Mouse (Mus musculus) neural tube, embryonic 15.5 days (tissue): ENCODE data around the gene Ugt1a6a. TPM values are rescaled to one million over a fixed set of nuclear protein-coding genes. Genes with fewer than 3 reads are reported as not detected.
"Not testable (repeated sequence)": the region's sequence is repeated elsewhere in the genome, so short reads cannot be mapped to it uniquely, and the experiment has no call there.

Source experiments
- ATAC-seq: fragments of 200-750 bp; cut with Nextera tagmentation; 2 replicates; pipeline ENCODE4 v1.8.0; 2017; ENCODE audit warnings: mild to moderate bottlenecking, moderate TSS enrichment, moderate library complexity; ENCODE audit not compliant: low FRiP score
- H3K27ac ChIP-seq: fragments of 300-500 bp; sonication (generic); replicated peaks from 2 replicates; pipeline ENCODE4 v1.5.1; 2015; ENCODE audit warnings: mild to moderate bottlenecking, inconsistent platforms
- H3K27me3 ChIP-seq: fragments of 300-500 bp; sonication (generic); replicated peaks from 2 replicates; pipeline ENCODE4 v1.6.1; 2015; ENCODE audit warnings: inconsistent platforms
- H3K36me3 ChIP-seq: fragments of 300-500 bp; sonication (generic); 2 replicates; pipeline ENCODE4 v1.6.1; 2015; ENCODE audit warnings: inconsistent platforms
- H3K4me1 ChIP-seq: fragments of 300-500 bp; sonication (generic); 2 replicates; pipeline ENCODE4 v1.6.1; 2015; ENCODE audit warnings: inconsistent platforms
- H3K4me2 ChIP-seq: fragments of 300-500 bp; sonication (generic); 2 replicates; pipeline ENCODE4 v1.6.1; 2015; ENCODE audit warnings: inconsistent platforms, mild to moderate bottlenecking, moderate library complexity
- H3K4me3 ChIP-seq: fragments of 300-500 bp; sonication (generic); replicated peaks from 2 replicates; pipeline ENCODE4 v1.5.1; 2015; ENCODE audit warnings: mild to moderate bottlenecking, inconsistent platforms
- H3K9ac ChIP-seq: fragments of 300-500 bp; sonication (generic); replicated peaks from 2 replicates; pipeline ENCODE4 v1.6.1; 2015; ENCODE audit warnings: mild to moderate bottlenecking, inconsistent platforms
- H3K9me3 ChIP-seq: fragments of 300-500 bp; sonication (generic); replicated peaks from 2 replicates; pipeline ENCODE4 v1.6.1; 2016; ENCODE audit warnings: inconsistent platforms
- WGBS: fragments of 180-500 bp; shearing (Covaris S2); methylation state at CpG from one replicate; pipeline ENCODE4 v1.1.7; 2015; ENCODE audit warnings: mixed read lengths; 5-methylcytosine and 5-hydroxymethylcytosine counted together
- polyA plus RNA-seq: library from polyadenylated mRNA; unstranded; fragments of >200 nt; fragmentation: Nextera tagmentation; extraction: Ambion mirVana; gene quantifications from 2 replicates; pipeline ENCODE4 v1.2.1, GENCODE M21; 2015

The Ugt1a6a gene
- 1.7 and 1.9 TPM in 2 replicates for polyA plus RNA-seq

DNA sequence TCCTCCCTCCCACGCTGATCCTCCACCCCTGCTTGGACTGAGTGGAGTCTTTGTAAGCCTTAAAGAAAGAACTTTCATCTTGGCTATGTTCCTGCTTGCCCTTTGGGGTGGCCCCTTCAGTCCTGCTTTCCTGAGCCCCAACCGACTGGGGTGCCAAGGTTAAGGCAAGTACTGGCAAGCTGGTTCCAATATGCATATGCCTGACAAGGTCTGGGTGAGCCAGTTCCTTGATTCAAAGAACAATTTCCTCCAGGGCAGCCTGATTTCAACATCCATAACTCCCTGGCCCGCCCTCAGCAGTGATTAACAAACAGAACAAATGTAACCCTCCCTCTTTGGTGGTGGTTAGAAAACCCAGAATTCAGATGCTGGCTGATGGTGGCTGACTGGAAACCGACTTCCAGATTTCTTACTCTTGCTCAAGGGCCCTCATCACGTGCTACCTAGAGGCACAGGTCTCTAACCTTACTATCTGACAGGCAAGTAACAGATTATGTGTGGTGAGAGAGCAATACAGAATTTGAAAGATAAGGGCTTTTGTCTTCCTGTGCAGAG is at the start of gene Ugt1a6a:
TSS of gene Ugt1a6a (plus strand) at position 353 of the 555 bp plus-strand sequence.
- ATAC-seq, H3K36me3 ChIP-seq, H3K4me3 ChIP-seq, H3K4me1 ChIP-seq, H3K27me3 ChIP-seq, H3K9ac ChIP-seq, H3K4me2 ChIP-seq, H3K9me3 ChIP-seq: not testable (repeated sequence)
- H3K27ac ChIP-seq, result peak within 1 kb of the TSS; percentile 51; the same call in 1 of the 2 replicates
- WGBS, result 52% methylated on average over 5 of the region's 5 CpGs

DNA sequence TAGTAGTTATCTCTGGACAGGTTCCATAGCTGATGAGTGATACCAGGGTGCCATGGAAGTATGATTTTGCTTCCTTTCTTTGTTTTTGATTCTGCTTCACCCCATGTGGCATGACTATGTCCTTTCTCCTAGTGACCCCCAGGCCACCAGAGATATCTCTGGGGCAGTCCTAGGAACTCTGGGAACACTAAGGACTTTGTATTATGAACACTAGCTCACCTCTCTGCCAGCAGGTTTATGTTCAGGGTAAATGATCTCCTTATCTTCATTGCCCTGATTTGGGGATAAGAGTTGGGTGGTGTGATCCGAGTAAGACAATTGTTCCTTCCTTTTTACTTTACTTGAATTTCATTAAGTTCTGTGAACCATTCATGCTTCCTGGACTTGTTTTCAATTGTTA is 48.5 kb upstream of the Ugt1a6a start:
- no peaks in the 10 kb centered on the region for H3K27me3 ChIP-seq
- H3K9me3 ChIP-seq, result no peaks in the 10 kb centered on the region
- no peak overlapping the region for H3K4me3 ChIP-seq
- H3K4me2 ChIP-seq, result no peak overlapping the region
- H3K27ac ChIP-seq, result no peak overlapping the region
- H3K9ac ChIP-seq, result no peak overlapping the region
- WGBS, result 85% methylated on average over 1 of the region's 1 CpGs
- no peak for ATAC-seq
- no peaks in the 10 kb centered on the region for H3K36me3 ChIP-seq
- H3K4me1 ChIP-seq, result no peaks in the 10 kb centered on the region

DNA sequence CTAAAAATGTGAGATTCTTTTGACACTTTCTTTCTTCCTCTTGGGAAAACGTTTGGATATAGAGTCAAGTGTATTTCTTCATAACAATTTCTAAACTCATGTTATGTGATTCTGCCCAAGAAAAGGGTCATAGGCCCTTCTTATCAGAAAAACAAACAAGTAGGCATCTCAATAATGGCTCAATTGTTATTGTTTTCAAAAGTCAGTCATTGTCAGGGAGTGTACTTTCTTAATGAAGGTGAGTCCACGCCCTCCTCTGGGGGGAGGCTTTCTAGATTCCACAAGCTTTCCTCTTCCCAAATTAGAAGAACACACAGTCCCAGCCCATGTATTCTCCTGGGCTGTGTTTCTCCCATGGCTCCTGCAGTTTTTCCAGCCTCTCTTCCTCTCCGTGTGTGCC is 47.1 kb upstream of the Ugt1a6a start, which contains the start of gene Ugt1a8:
TSS of gene Ugt1a8 (plus strand) at position 301 of the 400 bp plus-strand sequence.
- no peaks in the 10 kb centered on the region for H3K27me3 ChIP-seq
- no peak within 1 kb of the TSS for H3K27ac ChIP-seq
- H3K36me3 ChIP-seq, result no peaks in the 10 kb centered on the region
- H3K9ac ChIP-seq, result no peak within 1 kb of the TSS
- no peak within 1 kb of the TSS for H3K4me3 ChIP-seq
- no peak for ATAC-seq
- no peak within 1 kb of the TSS for H3K4me2 ChIP-seq
- H3K9me3 ChIP-seq, result no peaks in the 10 kb centered on the region
- no peaks in the 10 kb centered on the region for H3K4me1 ChIP-seq
- WGBS, result 81% methylated on average over 3 of the region's 3 CpGs

DNA sequence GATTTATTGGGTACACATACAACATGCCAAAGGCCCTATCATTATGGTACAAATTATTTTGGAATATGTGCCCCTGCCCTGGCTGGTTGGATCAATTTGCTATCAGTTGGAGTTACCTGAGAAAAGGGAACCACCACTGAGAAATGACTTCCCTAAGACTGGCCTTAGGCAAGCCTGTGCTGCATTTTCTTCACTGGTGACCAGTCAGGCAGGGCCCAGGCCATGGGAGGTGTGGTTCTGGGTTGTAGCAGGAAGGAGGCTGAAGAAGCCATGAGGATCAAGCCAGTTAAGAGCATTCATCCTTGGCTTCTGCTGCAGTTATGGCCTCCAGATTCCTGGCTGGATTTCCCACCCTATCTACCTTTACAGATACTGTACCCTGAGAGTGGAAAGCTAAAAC is 42.3 kb upstream of the Ugt1a6a start:
- no peak for ATAC-seq

DNA sequence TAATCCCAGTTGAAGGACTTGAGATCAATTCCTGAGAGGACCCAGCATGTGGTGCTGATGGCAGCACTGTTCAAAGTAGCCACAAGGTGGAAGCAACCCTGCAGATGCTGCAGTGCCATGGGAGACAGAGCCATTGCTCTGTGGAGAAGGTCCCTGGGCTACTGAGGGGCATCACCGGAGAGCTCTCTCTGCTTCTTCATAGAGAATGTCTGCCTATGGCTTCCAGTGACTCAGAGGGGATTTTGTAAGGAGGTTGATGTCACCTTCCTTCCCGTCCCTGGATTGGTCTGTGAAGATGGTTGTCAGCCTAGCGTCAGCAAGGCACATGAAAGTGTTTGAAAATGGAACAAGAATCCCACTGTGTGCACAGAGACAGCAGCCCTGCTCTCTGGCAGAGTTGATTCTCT is 40.3 kb upstream of the Ugt1a6a start:
- not testable (repeated sequence) for H3K4me3 ChIP-seq, H3K36me3 ChIP-seq, H3K9me3 ChIP-seq, H3K4me2 ChIP-seq, H3K9ac ChIP-seq, H3K4me1 ChIP-seq, H3K27me3 ChIP-seq, ATAC-seq
- H3K27ac ChIP-seq, result 0 out of 2 replicates have a peak overlapping the region, but pooled peaks have one; percentile 33
- 81% methylated on average over 3 of the region's 3 CpGs for WGBS

More for the DNA sequence above, 42.3 kb upstream of the Ugt1a6a start:
- H3K36me3 ChIP-seq, result no peaks in the 10 kb centered on the region
- no peak overlapping the region for H3K27ac ChIP-seq
- no peak overlapping the region for H3K4me3 ChIP-seq
- no peak overlapping the region for H3K4me2 ChIP-seq
- H3K9ac ChIP-seq, result no peak overlapping the region
- H3K4me1 ChIP-seq, result peaks cover 3% of the 10 kb centered on the region; the same call in 1 of the 2 replicates
- no peaks in the 10 kb centered on the region for H3K9me3 ChIP-seq
- H3K27me3 ChIP-seq, result no peaks in the 10 kb centered on the region

DNA sequence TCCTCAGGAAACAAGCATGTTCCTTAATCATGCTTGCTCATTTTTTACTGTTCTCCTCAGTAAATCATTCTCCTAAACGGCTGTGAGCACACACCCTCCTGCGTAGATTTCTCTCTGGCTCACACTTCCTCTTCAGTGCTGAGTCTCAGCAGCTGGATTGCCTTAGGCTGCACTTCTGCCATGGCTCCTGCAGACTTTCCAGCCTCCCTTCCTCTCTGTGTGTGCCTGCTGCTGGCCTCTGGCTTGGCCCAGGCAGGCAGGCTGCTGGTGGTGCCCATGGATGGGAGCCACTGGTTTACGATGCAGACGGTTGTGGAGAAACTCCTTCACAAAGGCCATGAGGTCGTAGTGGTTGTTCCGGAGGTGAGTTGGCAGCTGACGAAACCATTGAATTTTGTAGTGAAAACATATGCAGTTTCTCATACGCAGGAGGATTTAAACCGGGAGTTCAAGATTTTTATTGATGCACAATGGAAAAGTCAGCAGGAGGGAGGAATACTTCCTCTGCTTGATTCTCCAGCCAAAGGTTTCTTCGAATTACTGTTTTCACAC is 39.6 kb upstream of the Ugt1a6a start, which contains the start of gene Ugt1a7c:
TSS of gene Ugt1a7c (plus strand) at position 122 of the 552 bp plus-strand sequence.
- Histone ChIP-seq H3K27me3 (no peaks in the 10 kb centered on the region), H3K4me2 (no peak within 1 kb of the TSS), H3K27ac (0 out of 2 replicates have a peak within 1 kb of the TSS, but pooled peaks have one; percentile 33), H3K4me1 (peaks cover 3% of the 10 kb centered on the region; the same call in 1 of the 2 replicates), H3K9ac (no peak within 1 kb of the TSS), H3K4me3 (no peak within 1 kb of the TSS), H3K9me3 (no peaks in the 10 kb centered on the region), H3K36me3 (no peaks in the 10 kb centered on the region)
- whole genome bisulfite sequencing, result 60% methylated on average over 10 of the region's 10 CpGs
- no peak for ATAC-seq

DNA sequence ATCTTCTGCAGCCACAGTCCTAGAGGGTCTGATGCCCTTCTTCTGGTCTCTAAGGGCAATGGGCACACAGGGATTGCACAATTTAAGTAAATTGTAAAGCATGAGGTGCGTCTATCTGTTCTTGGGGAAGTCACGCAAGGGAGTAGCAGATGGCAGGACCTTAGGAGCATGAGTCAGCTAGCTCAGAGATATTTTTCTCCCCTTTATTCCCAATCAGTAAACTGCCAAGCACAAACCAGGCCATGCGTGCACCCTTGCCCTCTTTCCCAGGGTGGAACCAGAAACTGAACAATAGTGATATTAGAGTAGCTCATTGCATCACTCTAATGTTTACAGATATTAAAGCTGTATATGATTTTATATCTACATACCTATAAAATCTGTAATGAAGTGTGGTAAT is 36.1 kb upstream of the Ugt1a6a start:
- H3K9ac ChIP-seq, H3K4me1 ChIP-seq, H3K4me2 ChIP-seq, H3K27me3 ChIP-seq, H3K27ac ChIP-seq, ATAC-seq, H3K9me3 ChIP-seq, H3K36me3 ChIP-seq, H3K4me3 ChIP-seq: not testable (repeated sequence)
- WGBS, result 89% methylated on average over 3 of the region's 3 CpGs

DNA sequence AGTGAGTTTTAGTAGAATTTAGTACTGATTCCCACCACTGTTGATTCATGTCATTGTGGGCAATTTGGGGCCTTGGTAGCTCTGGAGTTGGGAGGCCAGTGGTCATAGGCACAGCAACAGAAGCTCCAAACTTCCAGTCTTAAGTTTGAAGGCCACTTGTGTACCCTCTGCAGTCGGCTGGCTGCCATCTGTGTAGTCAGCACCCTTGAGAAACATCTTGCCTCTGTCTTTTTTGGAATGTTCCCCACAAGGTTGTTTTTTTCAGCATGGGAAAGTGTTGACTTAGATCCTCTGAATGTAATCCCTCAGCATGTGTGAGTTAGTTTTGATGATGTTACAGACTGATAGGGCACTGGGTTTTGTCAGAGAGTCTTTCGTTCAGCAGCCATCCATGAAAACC is 34.9 kb upstream of the Ugt1a6a start:
- H3K4me2 ChIP-seq, H3K27ac ChIP-seq, H3K9ac ChIP-seq, H3K4me3 ChIP-seq, ATAC-seq, H3K36me3 ChIP-seq, H3K9me3 ChIP-seq, H3K27me3 ChIP-seq, H3K4me1 ChIP-seq: not testable (repeated sequence)
- WGBS, result 89% methylated on average over 2 of the region's 2 CpGs

DNA sequence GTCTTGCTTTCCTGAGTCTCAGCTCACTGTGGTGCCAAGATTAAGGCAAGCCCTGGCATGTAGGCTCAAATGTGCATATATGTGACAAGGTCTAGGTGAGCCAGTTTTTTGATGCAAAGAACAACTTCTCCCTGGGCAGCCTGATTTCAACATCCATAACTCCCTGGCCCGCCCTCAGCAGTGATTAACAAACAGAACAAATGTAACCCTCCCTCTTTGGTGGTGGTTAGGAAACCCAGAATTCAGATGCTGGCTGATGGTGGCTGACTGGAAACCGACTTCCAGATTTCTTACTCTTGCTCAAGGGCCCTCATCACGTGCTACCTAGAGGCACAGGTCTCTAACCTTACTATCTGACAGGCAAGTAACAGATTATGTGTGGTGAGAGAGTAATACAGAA is 31.6 kb upstream of the Ugt1a6a start, which contains the start of gene Ugt1a6b:
TSS of gene Ugt1a6b (plus strand) at position 234 of the 400 bp plus-strand sequence.
- H3K9me3 ChIP-seq, H3K27me3 ChIP-seq, ATAC-seq, H3K4me2 ChIP-seq, H3K27ac ChIP-seq, H3K4me1 ChIP-seq, H3K4me3 ChIP-seq, H3K9ac ChIP-seq, H3K36me3 ChIP-seq: not testable (repeated sequence)
- 76% methylated on average over 3 of the region's 3 CpGs for WGBS

DNA sequence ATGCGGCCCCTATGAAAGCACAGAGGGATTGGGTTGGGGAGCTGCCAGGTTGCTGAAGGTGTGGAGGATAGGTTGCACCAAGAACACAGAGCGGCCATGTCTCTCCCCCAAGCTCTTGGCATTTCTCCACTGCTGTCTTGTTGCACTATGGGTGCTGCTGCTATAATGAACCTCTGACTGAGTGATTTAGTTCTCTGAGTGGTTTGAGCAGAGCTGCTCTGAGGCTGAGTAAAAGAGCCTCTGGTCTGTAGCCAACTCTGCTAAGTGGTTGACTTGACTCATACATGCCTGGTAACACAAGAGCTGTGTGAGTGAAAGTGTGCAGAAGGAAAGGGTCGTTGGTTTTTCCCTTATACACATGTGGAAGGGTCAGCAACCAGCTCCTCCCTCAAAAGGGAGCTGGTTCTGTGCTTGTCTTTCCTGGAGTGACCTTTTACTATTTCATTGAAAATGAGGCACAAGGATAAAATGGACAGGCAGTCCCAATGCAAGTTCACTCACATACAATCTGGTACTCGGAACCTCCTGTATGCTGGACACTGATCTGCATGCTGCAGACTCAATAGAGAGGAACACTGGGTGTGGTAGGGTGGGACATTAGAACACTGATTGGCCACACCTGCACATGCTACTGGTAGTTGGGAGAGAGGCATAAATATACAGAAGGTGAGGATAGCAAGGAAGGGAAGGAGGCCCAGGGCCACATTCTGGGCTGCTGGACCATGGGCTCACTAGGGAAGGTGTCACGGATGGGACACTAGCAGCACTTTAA is 30.7 kb upstream of the Ugt1a6a start:
- H3K9ac ChIP-seq, H3K27me3 ChIP-seq, H3K4me3 ChIP-seq, H3K4me1 ChIP-seq, H3K27ac ChIP-seq, H3K9me3 ChIP-seq, H3K36me3 ChIP-seq, ATAC-seq, H3K4me2 ChIP-seq: not testable (repeated sequence)
- 85% methylated on average over 4 of the region's 5 CpGs for WGBS

DNA sequence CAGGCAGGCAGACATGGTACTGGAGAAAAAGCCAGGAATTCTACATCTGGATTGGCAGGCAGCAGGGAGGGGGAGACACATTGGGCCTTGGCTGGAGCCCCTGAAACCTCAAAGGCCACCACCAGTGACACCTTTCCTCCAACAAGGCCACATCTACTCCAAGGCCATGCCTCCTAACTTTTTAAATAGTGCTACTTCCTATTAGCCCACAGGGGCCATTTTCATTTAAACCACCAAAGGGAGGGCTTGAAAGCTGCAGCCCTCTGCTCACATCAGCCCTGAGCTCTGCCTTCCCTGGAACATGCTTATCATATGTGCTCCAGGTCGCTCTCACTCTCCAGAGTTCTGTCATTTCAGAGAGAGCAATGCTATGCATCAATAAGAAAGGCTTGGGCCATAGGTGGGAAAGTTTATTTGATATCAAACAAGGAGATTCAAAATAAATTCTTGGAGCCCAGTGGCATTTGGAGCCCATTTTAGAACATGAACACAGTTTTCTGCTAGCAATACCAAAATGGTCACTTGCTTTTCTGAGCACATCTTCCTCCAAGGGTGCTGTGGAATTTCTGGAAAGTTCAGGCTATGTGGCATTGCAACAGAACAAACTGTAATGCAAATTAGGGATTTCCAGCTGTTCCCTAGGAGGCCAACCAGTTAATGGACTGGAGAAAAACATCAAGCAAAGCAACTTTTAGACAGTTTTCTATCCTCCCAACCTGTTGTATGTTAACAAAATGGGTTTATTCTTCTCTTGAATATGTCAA is 29.8 kb upstream of the Ugt1a6a start:
- no peak for ATAC-seq
- Histone ChIP-seq H3K36me3 (no peaks in the 10 kb centered on the region), H3K4me3 (no peak overlapping the region), H3K27me3 (no peaks in the 10 kb centered on the region), H3K4me2 (no peak overlapping the region), H3K9ac (no peak overlapping the region), H3K4me1 (no peaks in the 10 kb centered on the region), H3K27ac (no peak overlapping the region), H3K9me3 (no peaks in the 10 kb centered on the region)
- WGBS, result 91% methylated on average over 1 of the region's 1 CpGs
